Mouse (Mus musculus): ENCODE results near the gene Comp. TPM values are rescaled to one million over a fixed set of nuclear protein-coding genes. Genes with fewer than 3 reads are reported as not detected.

Comp gene
- polyA plus RNA-seq, 1 experiment from 2014 or later = 0.35 TPM

DNA sequence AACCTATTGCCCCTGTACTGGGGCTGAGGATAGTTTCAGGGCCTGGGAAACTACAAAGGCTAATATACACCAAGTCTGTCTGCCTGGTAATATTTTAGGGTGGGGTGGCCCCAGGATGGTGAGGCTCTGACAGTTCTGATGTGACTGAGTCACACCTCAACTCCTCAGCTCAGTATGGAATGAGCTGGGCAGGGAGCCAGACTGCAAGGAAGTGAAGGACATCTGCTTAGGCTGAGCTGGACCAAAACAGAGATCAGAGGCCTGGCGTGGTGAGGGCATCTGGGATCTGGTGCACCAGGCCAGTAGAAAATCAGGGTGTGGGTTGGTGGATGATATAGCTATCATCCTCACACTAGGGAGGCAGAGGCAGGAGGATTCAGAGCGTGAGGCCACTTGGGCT lies 16.3 kb downstream of the Comp start:
- DNase-seq (ENCODE audit: low spot score) = no peak
- 87% methylated on average over 2 of the region's 2 CpGs for WGBS
- Histone ChIP-seq H3K4me1 (peaks cover 8% of the 10 kb centered on the region), H3K4me3 (no peak overlapping the region), H3K27ac (no peak overlapping the region), H3K36me3 (peaks cover 64% of the 10 kb centered on the region), H3K9me3 (replicated peaks) (no peaks in the 10 kb centered on the region), H3K27me3 (ENCODE audit: low read depth, poor library complexity, severe bottlenecking) (no peaks in the 10 kb centered on the region)

GRCm38 (mm10) chr8:70393087-70393486 lies 19.7 kb downstream of the Comp start:
- WGBS = 79% methylated on average over 5 of the region's 5 CpGs
- no peaks in the 10 kb centered on the region for H3K9me3 ChIP-seq (replicated peaks)
- H3K27me3 ChIP-seq (ENCODE audit: low read depth, poor library complexity, severe bottlenecking) = no peaks in the 10 kb centered on the region
- no peak overlapping the region for H3K27ac ChIP-seq
- peaks cover 33% of the 10 kb centered on the region for H3K36me3 ChIP-seq
- H3K4me3 ChIP-seq = no peak overlapping the region
- H3K4me1 ChIP-seq = peaks cover 7% of the 10 kb centered on the region
- DNase-seq (ENCODE audit: low spot score) = no peak

DNA sequence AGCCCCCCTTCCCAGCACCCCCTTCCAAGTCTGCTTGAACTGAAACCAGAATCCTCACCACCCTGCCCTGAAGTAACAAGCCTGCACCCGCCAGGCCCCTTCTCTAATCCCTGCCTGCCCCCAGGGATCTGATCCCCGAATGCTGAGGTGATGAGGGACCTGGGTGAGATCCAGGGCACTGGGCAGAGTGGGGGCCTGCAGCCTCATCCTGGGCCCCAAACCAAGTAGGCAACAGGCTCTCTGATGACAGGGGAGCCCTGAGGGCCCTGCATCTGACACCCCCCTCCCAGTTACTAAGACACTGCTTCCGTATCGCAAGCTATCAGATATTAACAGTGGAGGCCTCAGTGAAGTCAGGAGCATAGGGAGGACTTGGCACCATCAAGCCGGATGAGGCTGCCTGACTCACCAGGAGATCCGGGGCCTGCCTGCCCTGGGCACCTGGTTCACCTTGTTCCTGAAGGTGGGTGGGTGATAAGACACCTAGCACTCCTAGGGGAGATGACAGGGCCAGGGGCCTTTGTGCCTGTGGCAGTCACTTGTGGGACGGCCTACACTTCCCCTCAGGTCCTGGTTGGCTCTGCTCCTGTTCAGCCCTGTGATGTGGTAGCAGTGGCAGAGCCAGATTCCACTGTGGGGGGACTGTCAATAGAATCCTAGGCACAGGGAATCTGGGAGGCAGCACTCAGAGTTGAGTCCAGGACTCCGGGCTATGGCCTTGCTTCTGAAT lies 21.1 kb downstream of the Comp start:
- DNase-seq (ENCODE audit: low spot score) = no peak
- WGBS = 86% methylated on average over 8 of the region's 8 CpGs

GRCm38 (mm10) chr8:70395649-70396048 lies 22.3 kb downstream of the Comp start:
- Histone ChIP-seq H3K27ac (no peak overlapping the region), H3K9me3 (replicated peaks) (no peaks in the 10 kb centered on the region), H3K36me3 (peaks cover 28% of the 10 kb centered on the region), H3K4me1 (peaks cover 3% of the 10 kb centered on the region; the same call in 1 of the 2 replicates), H3K27me3 (ENCODE audit: low read depth, poor library complexity, severe bottlenecking) (no peaks in the 10 kb centered on the region), H3K4me3 (no peak overlapping the region)
- 89% methylated on average over 5 of the region's 5 CpGs for WGBS
- DNase-seq (ENCODE audit: low spot score) = no peak

More for the DNA sequence above, 21.1 kb downstream of the Comp start:
- Histone ChIP-seq H3K9me3 (replicated peaks) (no peaks in the 10 kb centered on the region), H3K27ac (no peak overlapping the region), H3K36me3 (peaks cover 21% of the 10 kb centered on the region), H3K4me3 (no peak overlapping the region), H3K4me1 (peaks cover 3% of the 10 kb centered on the region; the same call in 1 of the 2 replicates), H3K27me3 (ENCODE audit: low read depth, poor library complexity, severe bottlenecking) (no peaks in the 10 kb centered on the region)

GRCm38 (mm10) chr8:70396184-70396583 lies 22.8 kb downstream of the Comp start:
- DNase-seq (ENCODE audit: low spot score) = no peak
- Histone ChIP-seq H3K27ac (no peak overlapping the region), H3K36me3 (peaks cover 22% of the 10 kb centered on the region), H3K4me3 (no peak overlapping the region), H3K9me3 (replicated peaks) (no peaks in the 10 kb centered on the region), H3K27me3 (ENCODE audit: low read depth, poor library complexity, severe bottlenecking) (no peaks in the 10 kb centered on the region), H3K4me1 (0 out of 2 replicates have a peak, but pooled peaks cover 3% of the 10 kb centered on the region)
- 75% methylated on average over 5 of the region's 5 CpGs for WGBS

DNA sequence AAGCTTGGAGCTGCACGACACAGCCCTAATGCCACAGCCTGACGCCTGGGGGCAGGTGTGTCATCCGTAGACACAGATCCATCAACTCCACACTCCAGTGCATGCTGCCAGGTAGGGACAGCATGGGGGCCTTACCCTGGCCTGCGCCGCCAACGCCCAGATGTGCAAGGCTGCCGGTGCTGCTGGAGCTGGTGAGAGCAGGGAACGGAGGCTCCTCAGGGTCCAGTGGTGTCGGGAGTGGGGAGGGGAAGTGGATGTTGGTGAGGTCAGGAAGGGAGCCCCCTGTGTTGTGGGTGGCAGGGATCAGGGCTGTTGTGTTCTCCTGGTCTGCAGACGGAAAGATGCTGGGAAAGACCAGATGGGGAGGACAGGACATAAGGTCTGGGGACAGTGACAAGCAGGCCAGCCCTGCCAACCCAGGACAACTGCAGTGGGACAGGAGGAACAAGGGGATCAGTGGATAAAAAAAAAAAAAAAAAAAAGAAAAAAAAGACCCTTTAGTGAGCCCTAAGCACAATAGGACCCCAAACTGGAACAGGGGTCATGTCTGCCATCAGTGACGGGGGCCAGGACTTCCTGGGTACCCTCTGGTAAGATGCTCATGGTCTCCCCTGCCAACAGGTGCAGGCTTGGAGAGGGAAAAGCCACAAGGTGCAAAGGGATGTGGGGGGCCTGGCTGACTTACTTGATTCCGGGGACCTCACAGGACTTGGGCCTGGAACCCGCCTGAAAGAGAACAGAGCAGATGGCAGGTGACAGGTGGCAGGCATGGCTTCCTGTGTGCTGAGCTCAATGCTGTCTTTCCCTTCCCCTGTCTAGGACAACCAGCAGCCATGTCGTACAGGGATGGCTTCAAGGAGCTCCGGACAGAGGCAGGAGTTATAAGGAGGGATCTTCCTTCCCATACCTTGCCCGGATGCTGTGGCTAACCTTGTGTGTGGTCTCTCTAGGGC lies 24.5 kb downstream of the Comp start:
- H3K4me3 ChIP-seq = no peak overlapping the region
- WGBS = 89% methylated on average over 16 of the region's 16 CpGs
- H3K36me3 ChIP-seq = peaks cover 11% of the 10 kb centered on the region
- H3K27me3 ChIP-seq (ENCODE audit: low read depth, poor library complexity, severe bottlenecking) = no peaks in the 10 kb centered on the region
- no peak for DNase-seq (ENCODE audit: low spot score)
- no peaks in the 10 kb centered on the region for H3K9me3 ChIP-seq (replicated peaks)
- H3K4me1 ChIP-seq = 0 out of 2 replicates have a peak, but pooled peaks cover 3% of the 10 kb centered on the region
- H3K27ac ChIP-seq = no peak overlapping the region

DNA sequence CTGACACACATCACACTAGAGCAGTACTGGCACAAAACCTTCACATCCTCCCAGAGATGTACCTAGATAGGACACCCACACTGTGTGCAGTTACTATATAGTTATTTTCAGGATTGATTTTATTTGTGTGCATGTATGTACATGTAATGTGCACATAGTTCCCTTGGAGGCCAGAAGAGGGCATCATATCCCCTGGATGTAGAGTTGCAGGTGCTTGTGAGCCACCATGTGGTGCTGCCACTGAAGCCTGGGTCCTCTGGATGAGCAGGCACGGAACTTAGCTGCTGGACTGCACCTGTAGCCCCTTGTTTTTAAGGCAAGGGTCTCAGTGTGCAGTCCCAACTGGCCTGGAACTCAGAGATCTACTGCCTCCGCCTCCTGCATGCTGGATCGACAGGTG lies 30.9 kb downstream of the Comp start:
- Histone ChIP-seq H3K9me3 (replicated peaks) (no peaks in the 10 kb centered on the region), H3K4me3 (no peak overlapping the region), H3K4me1 (peaks cover 36% of the 10 kb centered on the region), H3K27me3 (ENCODE audit: low read depth, poor library complexity, severe bottlenecking) (no peaks in the 10 kb centered on the region), H3K27ac (no peak overlapping the region), H3K36me3 (peaks cover 22% of the 10 kb centered on the region)
- no peak for DNase-seq (ENCODE audit: low spot score)
- WGBS = 93% methylated on average over 3 of the region's 3 CpGs

DNA sequence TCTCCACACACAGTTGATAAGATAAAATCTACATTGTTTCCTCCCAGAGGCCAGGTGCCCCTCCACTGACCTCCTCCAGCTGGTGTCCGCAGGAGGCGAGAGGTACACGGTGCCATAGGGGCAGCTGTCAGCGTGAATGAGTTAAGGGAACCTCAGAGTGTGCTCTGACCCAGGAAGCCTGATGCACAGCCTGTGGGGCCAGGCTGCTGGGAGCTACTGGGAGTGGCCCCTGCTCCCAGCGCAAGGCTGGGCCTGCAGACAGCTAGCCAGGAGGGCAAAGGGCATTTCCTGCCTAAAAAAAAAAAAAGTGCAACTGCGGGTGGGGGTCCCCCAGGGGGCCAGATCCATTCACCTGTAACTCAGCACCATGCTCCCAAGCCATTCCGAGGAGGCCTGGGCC lies 31.8 kb downstream of the Comp start:
- no peak for DNase-seq (ENCODE audit: low spot score)
- WGBS = 24% methylated on average over 7 of the region's 7 CpGs

DNA sequence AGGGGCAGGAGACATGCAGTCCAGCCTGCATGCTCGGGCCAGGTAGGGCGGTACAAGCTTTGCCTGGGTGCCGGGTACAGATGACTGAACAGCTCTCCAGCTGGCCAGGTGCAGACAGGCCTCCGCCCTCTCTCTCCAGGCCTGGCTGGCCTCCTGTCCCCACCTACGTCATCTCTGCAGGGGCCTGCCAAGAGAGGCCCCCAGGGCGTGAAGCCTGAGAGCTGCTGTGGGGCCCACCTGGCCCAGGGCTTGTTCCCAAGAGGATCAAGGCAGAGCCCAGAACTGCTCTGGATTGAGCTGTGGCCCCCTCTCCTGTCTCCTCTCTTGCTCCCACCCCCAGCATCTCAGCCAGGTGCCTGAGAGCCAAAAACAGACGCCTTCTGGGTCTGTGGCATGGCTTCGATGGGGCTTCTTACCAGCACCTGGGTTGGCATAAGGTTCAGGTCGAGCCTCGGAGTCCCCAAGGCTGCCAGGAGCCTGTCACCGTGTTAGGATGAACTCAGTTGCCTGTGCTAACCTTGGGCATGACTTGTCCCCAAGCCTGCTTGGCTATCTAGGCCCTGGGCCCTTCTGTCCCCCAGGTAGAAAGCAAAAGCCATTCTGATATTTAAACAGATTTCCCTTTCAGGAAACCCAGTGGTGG lies 33.2 kb downstream of the Comp start:
- DNase-seq (ENCODE audit: low spot score) = no peak
- Histone ChIP-seq H3K27ac (peak overlapping the region; percentile 25; the same call in 1 of the 2 replicates), H3K27me3 (ENCODE audit: low read depth, poor library complexity, severe bottlenecking) (no peaks in the 10 kb centered on the region), H3K36me3 (peaks cover 20% of the 10 kb centered on the region), H3K4me1 (peaks cover 54% of the 10 kb centered on the region), H3K9me3 (replicated peaks) (no peaks in the 10 kb centered on the region), H3K4me3 (no peak overlapping the region)
- WGBS = 79% methylated on average over 11 of the region's 11 CpGs

More for the DNA sequence above, 31.8 kb downstream of the Comp start:
- Histone ChIP-seq H3K36me3 (peaks cover 17% of the 10 kb centered on the region), H3K4me1 (peaks cover 43% of the 10 kb centered on the region), H3K9me3 (replicated peaks) (no peaks in the 10 kb centered on the region), H3K4me3 (no peak overlapping the region), H3K27ac (0 out of 2 replicates have a peak overlapping the region, but pooled peaks have one; percentile 3), H3K27me3 (ENCODE audit: low read depth, poor library complexity, severe bottlenecking) (no peaks in the 10 kb centered on the region)

GRCm38 (mm10) chr8:70408301-70408700 lies 34.9 kb downstream of the Comp start:
- 70% methylated on average over 6 of the region's 6 CpGs for WGBS
- H3K4me1 ChIP-seq = peaks cover 54% of the 10 kb centered on the region
- H3K27ac ChIP-seq = 0 out of 2 replicates have a peak overlapping the region, but pooled peaks have one; percentile 32

DNA sequence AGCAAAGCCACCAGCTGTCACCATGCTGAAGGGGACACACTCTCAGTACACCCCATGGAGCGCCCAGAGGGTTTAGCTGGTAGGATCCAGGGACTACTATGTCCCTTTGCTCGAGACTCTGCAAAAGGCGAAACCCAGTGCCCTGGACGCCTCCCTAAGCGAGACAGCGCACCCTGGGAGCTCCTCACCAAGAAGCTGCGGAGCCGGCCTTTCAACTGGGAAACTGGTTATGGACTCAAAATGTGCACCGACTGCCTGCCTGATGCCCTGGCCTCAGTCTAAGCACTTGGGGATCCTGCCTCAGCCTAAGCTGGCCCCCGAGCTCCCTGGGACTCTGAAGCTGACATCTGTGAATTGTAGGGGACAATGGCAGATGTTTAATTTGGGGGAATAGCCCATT lies 35.7 kb downstream of the Comp start:
- H3K27ac ChIP-seq = 0 out of 2 replicates have a peak overlapping the region, but pooled peaks have one; percentile 33
- H3K4me3 ChIP-seq = no peak overlapping the region
- no peaks in the 10 kb centered on the region for H3K27me3 ChIP-seq (ENCODE audit: low read depth, poor library complexity, severe bottlenecking)
- DNase-seq (ENCODE audit: low spot score) = no peak
- H3K4me1 ChIP-seq = peaks cover 54% of the 10 kb centered on the region
- no peaks in the 10 kb centered on the region for H3K9me3 ChIP-seq (replicated peaks)
- WGBS = 85% methylated on average over 10 of the region's 10 CpGs
- peaks cover 29% of the 10 kb centered on the region for H3K36me3 ChIP-seq

More at GRCm38 (mm10) chr8:70408301-70408700, 34.9 kb downstream of the Comp start:
- no peak for DNase-seq (ENCODE audit: low spot score)
- peaks cover 27% of the 10 kb centered on the region for H3K36me3 ChIP-seq
- H3K27me3 ChIP-seq (ENCODE audit: low read depth, poor library complexity, severe bottlenecking) = no peaks in the 10 kb centered on the region
- no peaks in the 10 kb centered on the region for H3K9me3 ChIP-seq (replicated peaks)
- H3K4me3 ChIP-seq = no peak overlapping the region

GRCm38 (mm10) chr8:70409455-70409871 lies 36.1 kb downstream of the Comp start:
- peak overlapping the region; percentile 50 for H3K27ac ChIP-seq
- no peak for DNase-seq (ENCODE audit: low spot score)
- H3K27me3 ChIP-seq (ENCODE audit: low read depth, poor library complexity, severe bottlenecking) = no peaks in the 10 kb centered on the region
- no peaks in the 10 kb centered on the region for H3K9me3 ChIP-seq (replicated peaks)
- no peak overlapping the region for H3K4me3 ChIP-seq
- 66% methylated on average over 9 of the region's 9 CpGs for WGBS
- H3K4me1 ChIP-seq = peaks cover 54% of the 10 kb centered on the region
- peaks cover 26% of the 10 kb centered on the region for H3K36me3 ChIP-seq

All from limb, embryonic 10.5 days (tissue).